Mouse (Mus musculus): ENCODE measurements around the gene Lrrc36. TPM values are rescaled to one million over a fixed set of nuclear protein-coding genes. Genes with fewer than 3 reads are reported as not detected.

Lrrc36 gene
- polyA plus RNA-seq, 1 experiment from 2014 or later = 0.12 TPM

DNA sequence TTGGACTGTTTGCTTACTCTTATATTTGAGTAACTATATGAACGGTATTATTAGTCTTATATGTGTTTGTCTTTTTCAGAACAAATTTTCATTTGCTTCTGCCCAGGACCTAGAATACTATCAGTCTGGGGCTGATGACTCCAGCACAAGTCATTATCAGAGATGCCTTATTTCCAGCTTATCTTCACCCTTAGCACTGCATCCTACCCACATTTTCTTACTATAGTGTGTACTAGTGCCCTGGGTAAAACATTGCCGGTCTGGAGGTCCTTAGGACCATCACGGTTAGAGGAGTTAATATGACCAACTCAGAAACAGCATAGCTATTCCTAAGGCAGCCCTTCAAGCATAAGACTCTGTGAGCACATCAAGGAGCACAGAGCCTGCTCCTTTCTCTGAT, 34.8 kb downstream of the Lrrc36 start:
- H3K9ac ChIP-seq = peak overlapping the region; percentile 10
- 24% methylated on average over 3 of the region's 3 CpGs for WGBS (ENCODE audit: insufficient replicate concordance)
- H3K4me2 ChIP-seq = peak overlapping the region; percentile 62
- H3K27me3 ChIP-seq = peaks cover 14% of the 10 kb centered on the region
- H3K36me3 ChIP-seq (replicated peaks) = no peaks in the 10 kb centered on the region
- no peaks in the 10 kb centered on the region for H3K9me3 ChIP-seq (replicated peaks)
- H3K4me1 ChIP-seq (replicated peaks) = peaks cover 58% of the 10 kb centered on the region
- ATAC-seq (ENCODE audit: insufficient read depth) = peak; percentile 99
- 0 out of 2 replicates have a peak overlapping the region, but pooled peaks have one; percentile 14 for H3K4me3 ChIP-seq (replicated peaks)
- H3K27ac ChIP-seq (replicated peaks) = peak overlapping the region; percentile 86

DNA sequence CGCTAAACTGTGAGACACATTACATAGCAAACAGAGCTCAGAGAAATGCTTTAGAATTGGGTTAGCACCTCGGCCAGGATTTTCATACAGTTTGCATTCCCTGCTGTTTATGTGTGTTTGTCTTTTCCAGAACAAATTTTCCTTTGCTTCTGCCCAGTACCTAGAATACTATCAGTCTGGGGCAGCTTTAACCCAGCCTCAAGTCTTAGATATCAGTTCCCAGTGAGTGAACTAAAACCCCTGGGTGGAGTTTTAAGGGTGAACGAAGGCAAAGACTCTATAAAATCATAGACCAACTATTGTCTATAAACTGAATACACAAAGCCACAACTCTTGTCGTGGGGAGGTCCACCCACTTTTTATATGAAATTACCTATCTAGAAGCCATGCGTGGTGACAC, 35.2 kb downstream of the Lrrc36 start:
- WGBS (ENCODE audit: insufficient replicate concordance) = 32% methylated on average over 5 of the region's 5 CpGs
- Histone ChIP-seq H3K4me3 (replicated peaks) (0 out of 2 replicates have a peak overlapping the region, but pooled peaks have one; percentile 14), H3K4me1 (replicated peaks) (peaks cover 58% of the 10 kb centered on the region), H3K36me3 (replicated peaks) (no peaks in the 10 kb centered on the region), H3K4me2 (peak overlapping the region; percentile 62), H3K27me3 (peaks cover 14% of the 10 kb centered on the region), H3K9ac (peak overlapping the region; percentile 10), H3K9me3 (replicated peaks) (no peaks in the 10 kb centered on the region), H3K27ac (replicated peaks) (peak overlapping the region; percentile 86)
- peak; percentile 99 for ATAC-seq (ENCODE audit: insufficient read depth)

DNA sequence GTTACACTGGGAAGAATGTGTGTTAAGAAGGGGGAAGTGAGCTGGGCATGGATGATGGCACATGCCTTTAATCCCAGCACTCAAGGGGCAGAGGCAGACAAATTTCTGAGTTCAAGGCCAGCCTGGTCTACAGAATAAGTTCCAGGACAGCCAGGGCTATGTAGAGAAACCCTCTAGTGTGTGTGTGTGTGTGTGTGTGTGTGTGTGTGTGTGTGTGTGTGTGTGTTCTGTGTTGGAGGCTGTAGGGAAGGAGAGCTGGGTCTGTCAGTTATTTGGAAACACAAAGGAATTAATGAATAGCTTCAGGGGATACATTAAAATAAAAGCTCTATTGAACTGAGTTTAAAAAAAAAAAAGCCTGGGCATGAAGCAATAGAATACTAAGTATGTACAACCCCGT, 37.6 kb downstream of the Lrrc36 start:
- H3K36me3 ChIP-seq (replicated peaks) = no peaks in the 10 kb centered on the region
- no peak overlapping the region for H3K4me2 ChIP-seq
- 65% methylated on average over 1 of the region's 1 CpGs for WGBS (ENCODE audit: insufficient replicate concordance)
- ATAC-seq (ENCODE audit: insufficient read depth) = no peak
- peaks cover 14% of the 10 kb centered on the region for H3K27me3 ChIP-seq
- H3K9ac ChIP-seq = no peak overlapping the region
- H3K9me3 ChIP-seq (replicated peaks) = no peaks in the 10 kb centered on the region
- H3K27ac ChIP-seq (replicated peaks) = no peak overlapping the region
- no peak overlapping the region for H3K4me3 ChIP-seq (replicated peaks)
- H3K4me1 ChIP-seq (replicated peaks) = peaks cover 50% of the 10 kb centered on the region

DNA sequence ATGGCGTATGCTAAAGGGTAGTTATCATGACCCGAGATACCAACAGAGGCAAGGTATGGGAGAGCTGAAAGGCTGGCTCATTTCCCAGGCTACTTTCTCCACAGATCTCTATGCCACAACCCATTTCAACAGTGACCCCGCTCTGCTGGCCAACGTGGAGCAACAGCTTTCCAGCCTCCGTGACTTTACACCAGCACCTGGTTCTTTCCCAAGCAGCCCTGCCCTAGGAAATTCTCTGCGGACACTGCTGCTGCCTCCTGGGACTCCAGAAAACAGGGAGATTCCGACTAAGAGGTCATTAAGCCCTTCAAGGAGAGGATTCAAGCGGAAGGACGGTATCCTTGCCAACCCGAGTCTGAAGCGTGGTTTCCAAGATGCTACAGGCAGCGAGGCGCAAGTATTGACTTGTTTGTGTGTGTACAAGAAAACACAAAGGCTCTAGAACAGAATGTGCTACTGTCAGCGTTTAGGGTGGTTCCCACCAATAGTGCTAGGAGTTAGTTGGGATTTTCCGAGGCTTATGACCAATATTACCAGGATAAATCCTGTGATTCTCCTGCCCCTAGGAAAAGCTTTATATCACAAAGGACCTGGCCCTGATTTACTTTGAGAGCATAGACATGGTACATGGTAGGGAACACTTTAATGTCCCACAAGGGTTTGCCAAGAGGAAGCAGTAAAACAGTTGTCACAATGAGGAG, 38.7 kb downstream of the Lrrc36 start:
- WGBS (ENCODE audit: insufficient replicate concordance) = 62% methylated on average over 15 of the region's 15 CpGs
- no peak overlapping the region for H3K27ac ChIP-seq (replicated peaks)

DNA sequence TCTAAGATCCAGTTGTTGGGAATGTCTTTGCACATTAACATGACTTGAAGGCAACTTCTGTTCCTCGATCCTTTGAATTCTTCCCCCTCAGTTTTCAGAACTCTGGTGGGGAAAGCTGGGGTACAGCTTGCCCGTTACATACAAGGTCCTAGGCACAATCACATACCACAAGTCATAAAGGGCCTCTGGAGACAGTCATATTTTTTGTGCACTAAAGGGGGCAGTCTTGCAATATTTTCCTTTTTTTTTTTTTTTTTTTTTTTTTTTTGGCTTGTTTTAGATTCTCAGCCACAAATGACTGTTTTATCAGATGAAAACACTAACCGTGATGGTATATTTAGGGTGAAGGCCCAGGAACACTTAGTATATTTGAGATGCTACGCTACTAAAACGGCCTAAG, 39.9 kb downstream of the Lrrc36 start:
- Histone ChIP-seq H3K27ac (replicated peaks) (0 out of 2 replicates have a peak overlapping the region, but pooled peaks have one; percentile 1), H3K4me2 (no peak overlapping the region), H3K36me3 (replicated peaks) (no peaks in the 10 kb centered on the region), H3K4me1 (replicated peaks) (peaks cover 37% of the 10 kb centered on the region), H3K4me3 (replicated peaks) (no peak overlapping the region), H3K9ac (no peak overlapping the region), H3K27me3 (peaks cover 23% of the 10 kb centered on the region), H3K9me3 (replicated peaks) (no peaks in the 10 kb centered on the region)
- ATAC-seq (ENCODE audit: insufficient read depth) = no peak
- 41% methylated on average over 5 of the region's 5 CpGs for WGBS (ENCODE audit: insufficient replicate concordance)

More for the DNA sequence above, 38.7 kb downstream of the Lrrc36 start:
- Histone ChIP-seq H3K9me3 (replicated peaks) (no peaks in the 10 kb centered on the region), H3K4me3 (replicated peaks) (no peak overlapping the region), H3K9ac (no peak overlapping the region), H3K4me2 (no peak overlapping the region), H3K36me3 (replicated peaks) (no peaks in the 10 kb centered on the region), H3K27me3 (peaks cover 14% of the 10 kb centered on the region), H3K4me1 (replicated peaks) (peaks cover 44% of the 10 kb centered on the region)
- ATAC-seq (ENCODE audit: insufficient read depth) = no peak

DNA sequence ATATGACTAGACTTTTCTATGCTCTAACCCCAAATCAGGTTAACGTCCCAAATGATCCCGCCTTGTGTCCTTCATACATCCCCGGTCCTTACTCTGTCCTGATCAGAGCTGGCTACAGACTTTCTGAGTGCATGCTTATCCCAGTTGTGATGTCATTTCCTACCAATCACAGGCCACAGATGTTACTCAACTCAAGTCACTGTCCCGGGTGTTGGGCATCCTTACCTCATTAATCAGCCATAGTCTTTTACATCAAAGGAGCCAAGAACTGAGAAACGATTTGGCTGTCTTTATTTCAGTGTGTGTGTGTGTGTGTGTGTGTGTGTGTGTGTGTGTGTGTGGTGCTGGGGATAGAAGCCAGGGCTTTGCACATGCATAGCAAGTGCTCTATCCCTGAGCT, 40.7 kb downstream of the Lrrc36 start:
- H3K4me3 ChIP-seq (replicated peaks) = no peak overlapping the region
- no peak for ATAC-seq (ENCODE audit: insufficient read depth)
- 52% methylated on average over 5 of the region's 5 CpGs for WGBS (ENCODE audit: insufficient replicate concordance)
- no peak overlapping the region for H3K4me2 ChIP-seq
- H3K9ac ChIP-seq = no peak overlapping the region
- no peaks in the 10 kb centered on the region for H3K36me3 ChIP-seq (replicated peaks)
- H3K27ac ChIP-seq (replicated peaks) = no peak overlapping the region
- H3K4me1 ChIP-seq (replicated peaks) = peaks cover 29% of the 10 kb centered on the region
- no peaks in the 10 kb centered on the region for H3K9me3 ChIP-seq (replicated peaks)
- H3K27me3 ChIP-seq = peaks cover 27% of the 10 kb centered on the region

DNA sequence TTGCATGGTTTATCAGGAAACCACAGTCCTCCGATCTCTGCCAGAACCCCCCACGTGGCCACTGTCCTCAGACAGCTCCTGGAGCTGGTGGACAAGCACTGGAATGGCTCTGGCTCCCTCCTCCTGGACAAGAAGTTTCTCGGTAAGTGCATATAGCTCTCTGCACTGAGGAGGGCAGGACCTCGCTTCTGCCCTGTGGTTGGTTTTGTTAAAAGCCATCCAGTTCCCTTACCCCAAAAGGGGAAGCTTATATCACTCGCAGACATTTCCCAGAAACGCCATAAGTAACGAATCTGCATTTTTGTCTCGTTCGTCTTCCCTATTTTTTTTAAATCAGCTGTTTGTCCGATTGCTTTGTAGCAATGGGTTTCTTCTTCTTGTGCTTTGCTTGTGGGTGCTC, 41.8 kb downstream of the Lrrc36 start:
- Histone ChIP-seq H3K4me3 (replicated peaks) (0 out of 2 replicates have a peak overlapping the region, but pooled peaks have one; percentile 18), H3K27me3 (peaks cover 34% of the 10 kb centered on the region), H3K9ac (0 out of 2 replicates have a peak overlapping the region, but pooled peaks have one; percentile 26), H3K36me3 (replicated peaks) (no peaks in the 10 kb centered on the region), H3K9me3 (replicated peaks) (no peaks in the 10 kb centered on the region), H3K27ac (replicated peaks) (peak overlapping the region; percentile 55; the same call in 1 of the 2 replicates), H3K4me1 (replicated peaks) (peaks cover 20% of the 10 kb centered on the region), H3K4me2 (peak overlapping the region; percentile 51)
- ATAC-seq (ENCODE audit: insufficient read depth) = no peak
- 9% methylated on average over 10 of the region's 10 CpGs for WGBS (ENCODE audit: insufficient replicate concordance)

DNA sequence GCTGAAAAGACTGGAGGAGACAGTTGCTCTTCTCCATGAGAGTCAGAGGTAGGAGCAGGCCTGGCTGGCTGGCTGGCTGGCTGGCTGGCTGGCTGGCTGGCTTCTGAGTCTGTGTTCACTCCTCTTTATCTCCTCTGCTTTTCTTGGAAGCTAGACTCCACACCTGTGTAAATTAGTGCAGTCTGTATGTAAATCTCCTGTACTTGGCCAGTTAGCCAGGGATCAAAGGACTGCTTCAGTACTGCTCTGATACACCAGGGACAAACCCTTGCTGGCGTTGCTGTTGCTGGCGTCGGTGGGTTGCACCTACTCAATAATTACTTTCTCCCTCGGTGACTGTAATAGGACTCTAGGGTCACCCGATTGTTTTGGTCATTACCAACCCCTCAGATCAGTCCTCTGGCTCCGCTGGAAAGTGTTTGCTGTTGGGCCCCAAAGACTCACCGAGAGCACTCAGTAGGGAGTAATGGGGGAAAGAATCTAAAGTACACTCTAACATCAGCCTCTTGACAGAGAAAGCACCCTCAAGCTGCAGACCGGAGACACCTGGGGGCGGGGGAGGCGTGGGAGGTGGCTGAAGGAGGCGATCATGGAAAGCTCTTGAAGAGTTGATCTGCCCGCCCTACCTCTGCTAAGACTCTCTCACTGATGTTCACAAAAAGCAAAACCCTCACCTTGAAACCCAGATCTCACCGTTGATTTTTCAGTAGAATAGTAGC, 47.9 kb downstream of the Lrrc36 start:
- no peak overlapping the region for H3K9ac ChIP-seq
- no peaks in the 10 kb centered on the region for H3K9me3 ChIP-seq (replicated peaks)
- no peak overlapping the region for H3K4me2 ChIP-seq
- no peak overlapping the region for H3K27ac ChIP-seq (replicated peaks)
- H3K27me3 ChIP-seq = peaks cover 63% of the 10 kb centered on the region
- WGBS (ENCODE audit: insufficient replicate concordance) = 60% methylated on average over 13 of the region's 13 CpGs
- H3K36me3 ChIP-seq (replicated peaks) = no peaks in the 10 kb centered on the region
- H3K4me3 ChIP-seq (replicated peaks) = no peak overlapping the region
- H3K4me1 ChIP-seq (replicated peaks) = 0 out of 2 replicates have a peak, but pooled peaks cover 4% of the 10 kb centered on the region
- no peak for ATAC-seq (ENCODE audit: insufficient read depth)

DNA sequence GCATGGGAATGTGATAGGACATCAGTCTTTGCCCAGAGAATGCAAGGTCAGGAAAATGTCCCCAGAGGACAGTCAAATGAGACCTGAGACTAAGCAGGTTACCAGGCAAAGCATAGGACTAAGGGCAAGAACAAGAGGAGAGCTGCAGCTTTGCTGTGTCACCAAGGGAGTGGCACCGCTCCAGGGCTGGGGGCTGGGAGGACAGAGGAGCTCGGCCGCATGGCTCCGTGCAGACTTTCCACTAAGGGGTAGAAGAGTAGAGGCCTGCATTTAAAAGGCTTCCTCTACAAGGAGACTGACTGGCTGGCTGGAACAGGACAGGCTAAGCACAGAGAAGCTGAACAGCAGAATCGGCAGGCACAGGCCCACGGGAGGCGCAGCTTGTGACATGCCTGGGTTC, 51.2 kb downstream of the Lrrc36 start:
- H3K9me3 ChIP-seq (replicated peaks) = no peaks in the 10 kb centered on the region
- H3K9ac ChIP-seq = no peak overlapping the region
- no peak for ATAC-seq (ENCODE audit: insufficient read depth)
- no peak overlapping the region for H3K4me3 ChIP-seq (replicated peaks)
- H3K4me2 ChIP-seq = no peak overlapping the region
- 67% methylated on average over 7 of the region's 7 CpGs for WGBS (ENCODE audit: insufficient replicate concordance)
- no peaks in the 10 kb centered on the region for H3K36me3 ChIP-seq (replicated peaks)
- no peak overlapping the region for H3K27ac ChIP-seq (replicated peaks)
- peaks cover 71% of the 10 kb centered on the region for H3K27me3 ChIP-seq
- H3K4me1 ChIP-seq (replicated peaks) = peaks cover 8% of the 10 kb centered on the region

DNA sequence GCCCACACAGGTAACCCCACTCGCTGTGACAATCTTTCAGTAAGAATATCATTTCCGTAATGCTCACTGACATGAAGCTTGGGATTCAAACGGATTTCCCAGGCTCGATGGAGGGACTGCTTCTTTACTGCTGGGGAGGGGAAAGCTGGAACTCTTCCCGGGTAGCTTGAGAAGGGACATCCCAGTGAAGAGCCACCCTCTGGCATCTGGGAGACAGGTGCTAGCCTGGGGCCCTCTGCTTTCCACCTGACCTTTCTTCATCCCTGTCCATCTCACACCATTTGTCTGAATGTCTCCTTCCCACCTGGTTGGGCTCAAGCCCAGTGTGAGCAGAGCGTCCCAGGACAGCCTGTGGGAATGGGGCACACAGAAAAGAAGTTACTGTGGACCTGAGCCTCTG, 52.9 kb downstream of the Lrrc36 start:
- no peak overlapping the region for H3K4me2 ChIP-seq
- no peak overlapping the region for H3K9ac ChIP-seq
- WGBS (ENCODE audit: insufficient replicate concordance) = 67% methylated on average over 6 of the region's 6 CpGs
- no peak overlapping the region for H3K4me3 ChIP-seq (replicated peaks)
- peaks cover 25% of the 10 kb centered on the region for H3K4me1 ChIP-seq (replicated peaks)
- no peaks in the 10 kb centered on the region for H3K9me3 ChIP-seq (replicated peaks)
- peaks cover 75% of the 10 kb centered on the region for H3K27me3 ChIP-seq
- ATAC-seq (ENCODE audit: insufficient read depth) = no peak
- no peak overlapping the region for H3K27ac ChIP-seq (replicated peaks)
- no peaks in the 10 kb centered on the region for H3K36me3 ChIP-seq (replicated peaks)

DNA sequence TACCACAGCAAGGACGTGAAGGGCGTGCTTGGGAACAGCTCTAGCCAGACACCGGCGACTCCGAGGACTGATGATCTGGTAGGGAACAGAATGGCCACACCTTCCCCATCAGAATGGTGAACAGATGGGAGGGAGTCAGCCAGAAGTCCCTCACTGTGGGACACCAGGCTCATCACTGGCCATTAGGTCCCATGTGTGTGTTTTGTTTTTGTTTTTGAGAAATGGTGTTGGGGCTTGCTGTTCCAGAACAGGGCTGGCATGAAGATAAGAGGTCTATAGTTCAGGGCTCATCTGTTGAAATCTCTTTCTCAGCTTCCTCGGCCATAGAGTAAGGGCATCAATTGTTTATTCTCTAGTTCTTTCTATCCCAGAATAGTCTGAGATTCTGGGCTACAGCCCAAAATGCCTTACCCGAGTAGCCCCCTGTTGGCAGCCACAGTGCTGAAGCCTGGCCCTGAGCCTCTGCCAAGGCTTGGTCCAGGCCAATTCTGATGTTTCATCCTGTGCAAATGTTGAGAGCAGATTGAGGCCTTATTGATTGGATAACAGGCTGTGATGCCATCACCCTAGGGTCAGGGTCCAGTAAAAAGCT, 53.4 kb downstream of the Lrrc36 start:
- H3K27me3 ChIP-seq = peaks cover 75% of the 10 kb centered on the region
- no peak for ATAC-seq (ENCODE audit: insufficient read depth)
- WGBS (ENCODE audit: insufficient replicate concordance) = 67% methylated on average over 7 of the region's 7 CpGs
- no peak overlapping the region for H3K9ac ChIP-seq
- H3K27ac ChIP-seq (replicated peaks) = no peak overlapping the region
- no peak overlapping the region for H3K4me2 ChIP-seq
- no peaks in the 10 kb centered on the region for H3K36me3 ChIP-seq (replicated peaks)
- no peaks in the 10 kb centered on the region for H3K9me3 ChIP-seq (replicated peaks)
- H3K4me3 ChIP-seq (replicated peaks) = no peak overlapping the region
- H3K4me1 ChIP-seq (replicated peaks) = peaks cover 30% of the 10 kb centered on the region

All from liver, embryonic 15.5 days (tissue).